Mouse (Mus musculus): ENCODE measurements around the gene Ly86. TPM values are rescaled to one million over a fixed set of nuclear protein-coding genes. Genes with fewer than 3 reads are reported as not detected.

The Ly86 gene
- polyA plus RNA-seq, 1 experiment = 24.3 TPM

DNA sequence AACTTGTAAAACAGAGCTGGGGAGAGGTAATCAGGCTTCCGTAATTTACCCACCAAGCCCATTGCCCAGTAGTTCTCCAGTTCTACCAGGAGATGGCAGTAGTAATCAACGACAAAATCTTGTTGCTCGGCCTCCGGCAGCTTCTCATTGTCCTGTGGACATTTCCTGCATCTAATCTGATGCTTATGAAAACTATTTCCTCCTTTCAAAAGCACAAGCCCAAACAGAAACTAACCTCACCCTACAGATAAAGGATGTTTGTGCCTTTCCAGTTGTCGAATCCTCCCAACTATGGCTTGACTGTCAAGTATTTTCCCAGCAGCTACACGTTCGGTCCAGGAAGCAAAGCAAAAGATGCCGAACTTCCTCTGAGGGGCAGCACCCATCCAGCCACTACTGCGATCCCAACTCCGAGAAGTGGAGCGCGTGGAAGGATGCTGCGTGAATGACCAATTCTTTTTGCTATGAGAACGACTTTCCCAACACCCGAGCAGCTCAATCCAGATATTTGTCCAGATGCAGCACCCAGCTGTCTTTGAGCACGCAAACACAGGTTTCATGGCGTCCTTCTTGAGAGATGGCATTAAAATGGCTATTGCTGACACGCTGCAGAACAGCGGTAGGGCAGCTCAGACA lies 89.2 kb downstream of the Ly86 start:
- Histone ChIP-seq H3K4me1 (ENCODE audit: control insufficient read depth, insufficient read depth, low read length) (no peaks in the 10 kb centered on the region), H3K27ac (ENCODE audit: insufficient read depth, low read length) (no peak overlapping the region), H3K4me3 (ENCODE audit: insufficient read depth, low read length) (peak overlapping the region; percentile 32)
- no peak for TF ChIP-seq POLR2A (IDR thresholded peaks at IDR 0.05; ENCODE audit: extremely low read depth, insufficient read depth, low read length)
- peak; percentile 81 for TF ChIP-seq CTCF (IDR thresholded peaks at IDR 0.05; ENCODE audit: extremely low read depth, insufficient read depth, low read length)

DNA sequence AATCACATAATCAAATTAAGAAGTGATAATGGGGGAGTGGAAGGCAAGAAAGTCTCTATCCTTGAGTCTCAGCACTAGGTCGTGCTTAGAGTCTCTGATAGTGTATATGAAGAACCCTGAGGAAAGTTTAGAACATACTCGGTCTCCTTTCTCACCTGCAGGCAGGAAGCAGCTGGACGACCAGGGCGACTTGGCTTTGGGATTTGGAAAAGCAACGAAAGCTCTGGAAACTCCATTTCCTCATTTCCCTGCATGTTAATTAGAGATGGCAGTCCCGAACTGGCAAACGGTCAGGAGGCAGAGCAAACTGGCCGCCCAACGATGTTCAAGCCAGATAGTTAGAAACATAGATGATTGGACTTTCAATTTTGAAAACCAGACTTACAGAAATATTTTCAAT lies 89.8 kb downstream of the Ly86 start:
- no peak overlapping the region for H3K27ac ChIP-seq (ENCODE audit: insufficient read depth, low read length)
- no peaks in the 10 kb centered on the region for H3K4me1 ChIP-seq (ENCODE audit: control insufficient read depth, insufficient read depth, low read length)
- TF ChIP-seq CTCF (IDR thresholded peaks at IDR 0.05; ENCODE audit: extremely low read depth, insufficient read depth, low read length) (no peak), POLR2A (IDR thresholded peaks at IDR 0.05; ENCODE audit: extremely low read depth, insufficient read depth, low read length) (no peak)
- peak overlapping the region; percentile 32; the same call in 1 of the 2 replicates for H3K4me3 ChIP-seq (ENCODE audit: insufficient read depth, low read length)

DNA sequence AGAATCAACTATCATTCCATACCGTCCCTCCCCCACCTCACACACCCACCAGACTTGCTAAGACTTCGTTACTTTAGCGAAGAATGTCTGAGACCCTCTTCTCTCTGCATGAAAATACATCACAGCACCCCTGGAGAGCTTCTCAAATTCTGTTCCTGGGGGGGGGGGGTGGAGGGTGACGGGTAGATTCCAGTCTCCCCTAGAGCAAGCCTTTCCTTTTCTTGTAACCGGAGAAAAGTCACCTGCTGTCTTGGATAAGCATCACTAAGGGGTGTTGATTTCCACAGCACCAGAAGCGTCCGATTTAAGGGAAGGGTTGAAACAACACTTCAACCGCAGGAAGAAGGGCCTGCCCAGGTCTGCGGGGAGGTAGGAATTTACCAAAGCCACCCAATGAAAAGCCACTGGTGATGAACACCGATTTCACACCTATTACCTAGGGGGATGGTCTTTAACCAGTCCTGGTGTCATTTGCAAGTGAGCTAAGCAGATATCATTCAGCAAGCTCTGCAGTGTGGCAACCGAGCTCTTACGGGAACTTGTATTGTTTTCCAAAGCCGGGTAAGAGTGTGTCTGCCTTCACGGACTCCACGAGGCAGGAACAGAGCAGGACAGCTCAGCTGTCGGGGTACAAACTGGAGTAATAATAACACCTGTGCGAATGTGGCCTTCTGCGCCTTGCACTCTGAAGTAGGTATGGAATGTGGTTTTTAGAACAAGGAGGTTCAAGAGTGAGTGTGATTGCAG lies 91.4 kb downstream of the Ly86 start:
- Histone ChIP-seq H3K4me3 (ENCODE audit: insufficient read depth, low read length) (no peak overlapping the region), H3K4me1 (ENCODE audit: control insufficient read depth, insufficient read depth, low read length) (no peaks in the 10 kb centered on the region), H3K27ac (ENCODE audit: insufficient read depth, low read length) (no peak overlapping the region)
- no peak for TF ChIP-seq CTCF (IDR thresholded peaks at IDR 0.05; ENCODE audit: extremely low read depth, insufficient read depth, low read length)
- TF ChIP-seq POLR2A (IDR thresholded peaks at IDR 0.05; ENCODE audit: extremely low read depth, insufficient read depth, low read length) = no peak

DNA sequence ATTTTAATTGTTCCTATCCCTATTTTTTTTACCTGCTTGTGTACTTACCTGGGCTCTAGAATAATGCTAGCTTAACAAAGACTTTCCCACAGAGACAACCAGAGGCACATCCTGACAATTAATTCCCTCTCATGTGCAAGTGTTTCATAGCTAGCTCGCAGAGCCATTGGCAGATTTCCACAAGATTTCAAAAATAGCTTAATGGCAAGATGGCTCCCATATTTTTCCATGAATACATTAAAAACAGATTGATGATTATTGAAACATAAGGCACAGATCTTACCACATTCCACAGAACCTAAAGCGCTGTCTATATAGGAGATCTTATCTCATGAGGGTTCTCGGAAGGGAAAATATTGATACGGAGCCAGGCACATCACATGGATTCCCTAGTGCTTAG lies 93.8 kb downstream of the Ly86 start:
- TF ChIP-seq CTCF (IDR thresholded peaks at IDR 0.05; ENCODE audit: extremely low read depth, insufficient read depth, low read length) (no peak), POLR2A (IDR thresholded peaks at IDR 0.05; ENCODE audit: extremely low read depth, insufficient read depth, low read length) (no peak)
- H3K27ac ChIP-seq (ENCODE audit: insufficient read depth, low read length) = no peak overlapping the region
- H3K4me3 ChIP-seq (ENCODE audit: insufficient read depth, low read length) = no peak overlapping the region
- no peaks in the 10 kb centered on the region for H3K4me1 ChIP-seq (ENCODE audit: control insufficient read depth, insufficient read depth, low read length)

DNA sequence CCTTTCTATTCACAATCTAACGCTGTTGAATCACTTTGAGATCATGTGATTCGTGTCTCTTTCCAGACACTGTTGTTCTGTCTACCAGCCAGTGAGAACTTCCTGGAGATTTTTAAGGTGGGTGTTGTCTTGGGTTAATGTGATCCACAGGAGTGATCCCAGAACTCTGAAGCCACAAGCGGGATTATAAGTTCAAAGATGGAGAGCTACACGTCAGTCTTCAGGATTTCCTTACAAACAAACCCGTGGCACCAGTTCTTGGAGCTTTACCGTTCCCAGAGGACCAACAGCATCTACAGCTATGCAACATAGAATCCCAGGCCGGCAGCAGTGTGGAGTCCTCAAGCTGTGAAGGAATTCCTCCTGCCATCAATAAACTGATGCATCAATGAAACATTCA lies 94.5 kb downstream of the Ly86 start:
- Histone ChIP-seq H3K4me1 (ENCODE audit: control insufficient read depth, insufficient read depth, low read length) (no peaks in the 10 kb centered on the region), H3K27ac (ENCODE audit: insufficient read depth, low read length) (no peak overlapping the region), H3K4me3 (ENCODE audit: insufficient read depth, low read length) (no peak overlapping the region)
- TF ChIP-seq CTCF (IDR thresholded peaks at IDR 0.05; ENCODE audit: extremely low read depth, insufficient read depth, low read length) (no peak), POLR2A (IDR thresholded peaks at IDR 0.05; ENCODE audit: extremely low read depth, insufficient read depth, low read length) (no peak)

DNA sequence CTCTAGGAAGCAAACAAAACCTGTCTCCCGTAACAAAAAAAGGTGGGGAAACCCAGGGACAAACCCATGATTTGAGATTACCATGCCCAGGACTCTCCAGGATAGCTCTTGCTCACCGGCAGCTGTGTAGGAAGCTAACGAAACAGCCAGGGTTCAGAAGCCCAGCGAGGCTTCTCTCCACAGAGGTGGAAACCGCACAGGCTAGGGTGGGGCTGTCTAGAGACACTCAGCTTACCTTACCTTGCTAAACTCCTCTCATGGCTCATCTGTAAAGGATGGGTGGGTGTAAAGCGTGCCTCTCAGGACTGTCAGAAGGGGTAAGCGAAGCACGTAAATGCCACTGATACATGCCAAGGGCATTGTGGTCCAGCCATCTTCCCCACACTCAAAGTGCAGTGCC lies 94.9 kb downstream of the Ly86 start:
- no peak overlapping the region for H3K4me3 ChIP-seq (ENCODE audit: insufficient read depth, low read length)
- TF ChIP-seq POLR2A (IDR thresholded peaks at IDR 0.05; ENCODE audit: extremely low read depth, insufficient read depth, low read length) (no peak), CTCF (IDR thresholded peaks at IDR 0.05; ENCODE audit: extremely low read depth, insufficient read depth, low read length) (no peak)

DNA sequence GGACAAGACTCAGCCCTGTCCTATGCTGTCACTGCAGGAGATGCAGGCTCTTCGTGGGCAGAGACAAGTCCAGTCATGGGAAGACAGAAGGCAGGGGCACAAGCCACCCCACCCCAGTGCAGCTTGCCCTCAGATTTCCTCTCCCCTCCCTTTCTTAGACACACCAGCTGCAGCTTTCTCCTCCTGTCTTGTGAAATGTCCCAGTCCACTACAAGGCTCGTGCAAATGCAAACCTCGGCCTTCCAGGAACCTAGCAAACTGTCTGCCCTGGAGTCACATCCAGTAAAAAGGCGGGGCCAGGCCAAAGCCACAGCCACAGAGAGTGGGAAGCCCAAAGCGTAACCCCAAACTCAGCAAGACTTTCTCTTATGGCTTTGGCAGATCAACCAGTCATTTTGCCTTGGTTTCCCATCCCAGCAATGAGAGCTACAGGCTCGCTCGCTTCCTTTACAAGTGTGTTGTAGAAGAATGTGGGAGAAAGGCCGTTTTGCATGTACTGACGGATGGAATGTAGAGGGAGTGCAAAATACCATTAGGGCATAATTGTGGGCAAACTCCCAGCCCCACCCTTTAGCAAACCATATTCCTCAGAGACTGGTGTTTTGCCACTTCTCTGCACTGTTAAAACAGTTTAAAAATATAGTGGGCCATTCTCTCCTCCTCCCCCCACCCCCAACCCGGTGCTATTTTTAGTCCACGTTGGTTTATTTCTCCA lies 95.7 kb downstream of the Ly86 start:
- Histone ChIP-seq H3K27ac (ENCODE audit: insufficient read depth, low read length) (no peak overlapping the region), H3K4me1 (ENCODE audit: control insufficient read depth, insufficient read depth, low read length) (no peaks in the 10 kb centered on the region), H3K4me3 (ENCODE audit: insufficient read depth, low read length) (no peak overlapping the region)
- no peak for TF ChIP-seq POLR2A (IDR thresholded peaks at IDR 0.05; ENCODE audit: extremely low read depth, insufficient read depth, low read length)
- no peak for TF ChIP-seq CTCF (IDR thresholded peaks at IDR 0.05; ENCODE audit: extremely low read depth, insufficient read depth, low read length)

More for the DNA sequence above, 94.9 kb downstream of the Ly86 start:
- H3K27ac ChIP-seq (ENCODE audit: insufficient read depth, low read length) = no peak overlapping the region
- H3K4me1 ChIP-seq (ENCODE audit: control insufficient read depth, insufficient read depth, low read length) = no peaks in the 10 kb centered on the region

DNA sequence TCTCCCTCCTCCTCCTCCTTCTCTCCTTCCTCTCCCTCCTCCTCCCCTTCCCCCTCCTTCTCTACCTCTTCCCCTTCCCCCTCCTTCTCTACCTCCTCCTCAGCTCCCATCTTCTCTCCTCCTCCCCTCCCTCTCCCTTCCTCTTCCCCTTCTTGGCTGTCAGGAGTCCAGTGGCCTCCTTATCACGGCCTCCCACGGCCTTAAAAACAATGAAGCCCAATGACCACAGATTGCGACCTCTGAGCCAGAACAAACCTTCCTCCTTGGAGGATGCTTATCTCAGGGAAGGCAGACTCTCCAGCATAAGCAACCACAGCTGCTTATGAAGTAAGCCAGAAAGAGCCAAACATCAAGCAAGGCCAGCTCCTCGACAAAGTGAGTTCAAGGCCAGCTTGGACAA lies 97.0 kb downstream of the Ly86 start:
- H3K27ac ChIP-seq (ENCODE audit: insufficient read depth, low read length) = no peak overlapping the region
- H3K4me3 ChIP-seq (ENCODE audit: insufficient read depth, low read length) = no peak overlapping the region
- TF ChIP-seq CTCF (IDR thresholded peaks at IDR 0.05; ENCODE audit: extremely low read depth, insufficient read depth, low read length) (no peak), POLR2A (IDR thresholded peaks at IDR 0.05; ENCODE audit: extremely low read depth, insufficient read depth, low read length) (no peak)
- H3K4me1 ChIP-seq (ENCODE audit: control insufficient read depth, insufficient read depth, low read length) = no peaks in the 10 kb centered on the region

DNA sequence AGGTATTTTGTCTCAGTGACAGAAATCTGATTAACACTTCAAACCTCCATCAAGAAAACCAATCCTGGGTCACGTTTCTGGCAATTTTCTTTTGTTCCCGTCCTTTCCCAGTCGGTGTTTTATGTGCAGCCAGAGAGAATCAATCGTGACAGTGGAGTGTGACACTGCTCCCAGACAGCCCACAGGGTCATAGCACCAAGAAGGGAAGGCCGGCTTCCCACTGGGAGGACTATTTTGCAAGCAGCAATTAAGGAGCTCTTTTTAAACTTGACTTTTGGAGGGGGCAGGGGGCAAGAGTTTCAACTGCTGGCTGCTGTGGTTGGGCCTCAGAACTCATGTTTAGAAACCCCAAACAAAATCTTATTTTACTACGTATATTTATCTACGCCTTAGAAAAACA lies 97.5 kb downstream of the Ly86 start:
- no peak overlapping the region for H3K27ac ChIP-seq (ENCODE audit: insufficient read depth, low read length)
- H3K4me3 ChIP-seq (ENCODE audit: insufficient read depth, low read length) = no peak overlapping the region
- TF ChIP-seq CTCF (IDR thresholded peaks at IDR 0.05; ENCODE audit: extremely low read depth, insufficient read depth, low read length) (no peak), POLR2A (IDR thresholded peaks at IDR 0.05; ENCODE audit: extremely low read depth, insufficient read depth, low read length) (no peak)
- no peaks in the 10 kb centered on the region for H3K4me1 ChIP-seq (ENCODE audit: control insufficient read depth, insufficient read depth, low read length)
